Mouse (Mus musculus): ENCODE data around the gene Spg20. TPM values are rescaled to one million over a fixed set of nuclear protein-coding genes. Genes with fewer than 3 reads are reported as not detected.
A peak's percentile ranks its signal among the peaks of the same experiment; 100 is the strongest.

Gene Spg20
- polyA plus RNA-seq, 2 experiments: 53.2 to 81.1 TPM

GRCm38 (mm10) chr3:55097186-55097585 is 14.7 kb upstream of the Spg20 start:
- ATAC-seq (ENCODE audit: low FRiP score, low read depth): no peak
- 59% methylated on average over 2 of the region's 2 CpGs for WGBS
- H3K4me3 ChIP-seq (replicated peaks; ENCODE audit: low read length): no peak overlapping the region
- TF ChIP-seq POLR2A (IDR thresholded peaks at IDR 0.05; ENCODE audit: borderline replicate concordance, extremely low read depth, insufficient read depth, insufficient read length): no peak
- no peaks in the 10 kb centered on the region; the same call in 1 of the 2 replicates for H3K4me1 ChIP-seq (ENCODE audit: control insufficient read depth, insufficient read depth, low read length)
- no peaks in the 10 kb centered on the region for H3K36me3 ChIP-seq (ENCODE audit: control insufficient read depth, insufficient read depth, low read length)
- no peak overlapping the region for H3K9ac ChIP-seq (ENCODE audit: low read depth, low read length, severe bottlenecking)
- H3K27me3 ChIP-seq (ENCODE audit: control insufficient read depth, insufficient read depth, low read length): no peaks in the 10 kb centered on the region
- no peaks in the 10 kb centered on the region for H3K9me3 ChIP-seq (ENCODE audit: control insufficient read depth, low read length)
- no peak overlapping the region for H3K4me2 ChIP-seq (replicated peaks; ENCODE audit: low read depth, low read length, severe bottlenecking)
- DNase-seq (ENCODE audit: low spot score): peak; percentile 42
- H3K27ac ChIP-seq (replicated peaks; ENCODE audit: low read depth, low read length): peak overlapping the region; percentile 83; the same call in 1 of the 2 replicates

- Histone ChIP-seq H3K4me1 (ENCODE audit: control insufficient read depth, insufficient read depth, low read length) (no peaks in the 10 kb centered on the region; the same call in 1 of the 2 replicates), H3K4me3 (replicated peaks; ENCODE audit: low read length) (no peak overlapping the region), H3K27ac (replicated peaks; ENCODE audit: low read depth, low read length) (no peak overlapping the region), H3K9ac (ENCODE audit: low read depth, low read length, severe bottlenecking) (no peak overlapping the region), H3K9me3 (ENCODE audit: control insufficient read depth, low read length) (no peaks in the 10 kb centered on the region), H3K27me3 (ENCODE audit: control insufficient read depth, insufficient read depth, low read length) (no peaks in the 10 kb centered on the region), H3K4me2 (replicated peaks; ENCODE audit: low read depth, low read length, severe bottlenecking) (no peak overlapping the region), H3K36me3 (ENCODE audit: control insufficient read depth, insufficient read depth, low read length) (no peaks in the 10 kb centered on the region)
- TF ChIP-seq POLR2A (IDR thresholded peaks at IDR 0.05; ENCODE audit: borderline replicate concordance, extremely low read depth, insufficient read depth, insufficient read length): no peak
- ATAC-seq (ENCODE audit: low FRiP score, low read depth) (peak; percentile 67; the same call in 1 of the 2 replicates), DNase-seq (ENCODE audit: low spot score) (no peak)
- 69% methylated on average over 2 of the region's 2 CpGs for WGBS
Measured at GRCm38 (mm10) chr3:55098014-55098413, 13.9 kb upstream of the Spg20 start.

GRCm38 (mm10) chr3:55098990-55099389 is 12.9 kb upstream of the Spg20 start:
- TF ChIP-seq POLR2A (IDR thresholded peaks at IDR 0.05; ENCODE audit: borderline replicate concordance, extremely low read depth, insufficient read depth, insufficient read length): no peak
- peak; percentile 66 for ATAC-seq (ENCODE audit: low FRiP score, low read depth)
- WGBS: 71% methylated on average over 11 of the region's 11 CpGs
- no peaks in the 10 kb centered on the region; the same call in 1 of the 2 replicates for H3K4me1 ChIP-seq (ENCODE audit: control insufficient read depth, insufficient read depth, low read length)
- H3K27ac ChIP-seq (replicated peaks; ENCODE audit: low read depth, low read length): no peak overlapping the region
- H3K9ac ChIP-seq (ENCODE audit: low read depth, low read length, severe bottlenecking): no peak overlapping the region
- H3K4me2 ChIP-seq (replicated peaks; ENCODE audit: low read depth, low read length, severe bottlenecking): no peak overlapping the region
- no peaks in the 10 kb centered on the region for H3K27me3 ChIP-seq (ENCODE audit: control insufficient read depth, insufficient read depth, low read length)
- peak; percentile 60 for DNase-seq (ENCODE audit: low spot score)
- no peaks in the 10 kb centered on the region for H3K9me3 ChIP-seq (ENCODE audit: control insufficient read depth, low read length)
- no peaks in the 10 kb centered on the region for H3K36me3 ChIP-seq (ENCODE audit: control insufficient read depth, insufficient read depth, low read length)
- no peak overlapping the region for H3K4me3 ChIP-seq (replicated peaks; ENCODE audit: low read length)

GRCm38 (mm10) chr3:55101092-55101491 is 10.8 kb upstream of the Spg20 start:
- Histone ChIP-seq H3K9me3 (ENCODE audit: control insufficient read depth, low read length) (no peaks in the 10 kb centered on the region), H3K36me3 (ENCODE audit: control insufficient read depth, insufficient read depth, low read length) (no peaks in the 10 kb centered on the region), H3K27me3 (ENCODE audit: control insufficient read depth, insufficient read depth, low read length) (no peaks in the 10 kb centered on the region), H3K4me1 (ENCODE audit: control insufficient read depth, insufficient read depth, low read length) (no peaks in the 10 kb centered on the region; the same call in 1 of the 2 replicates), H3K27ac (replicated peaks; ENCODE audit: low read depth, low read length) (no peak overlapping the region), H3K4me2 (replicated peaks; ENCODE audit: low read depth, low read length, severe bottlenecking) (no peak overlapping the region), H3K4me3 (replicated peaks; ENCODE audit: low read length) (no peak overlapping the region), H3K9ac (ENCODE audit: low read depth, low read length, severe bottlenecking) (no peak overlapping the region)
- no peak for TF ChIP-seq POLR2A (IDR thresholded peaks at IDR 0.05; ENCODE audit: borderline replicate concordance, extremely low read depth, insufficient read depth, insufficient read length)
- ATAC-seq (ENCODE audit: low FRiP score, low read depth): no peak
- DNase-seq (ENCODE audit: low spot score): no peak

GRCm38 (mm10) chr3:55105372-55106023 is 6.4 kb upstream of the Spg20 start:
- Histone ChIP-seq H3K4me2 (replicated peaks; ENCODE audit: low read depth, low read length, severe bottlenecking) (no peak overlapping the region), H3K4me1 (ENCODE audit: control insufficient read depth, insufficient read depth, low read length) (no peaks in the 10 kb centered on the region; the same call in 1 of the 2 replicates), H3K9me3 (ENCODE audit: control insufficient read depth, low read length) (no peaks in the 10 kb centered on the region), H3K27ac (replicated peaks; ENCODE audit: low read depth, low read length) (no peak overlapping the region), H3K9ac (ENCODE audit: low read depth, low read length, severe bottlenecking) (no peak overlapping the region), H3K36me3 (ENCODE audit: control insufficient read depth, insufficient read depth, low read length) (no peaks in the 10 kb centered on the region), H3K4me3 (replicated peaks; ENCODE audit: low read length) (no peak overlapping the region), H3K27me3 (ENCODE audit: control insufficient read depth, insufficient read depth, low read length) (no peaks in the 10 kb centered on the region)
- ATAC-seq (ENCODE audit: low FRiP score, low read depth): no peak
- 66% methylated on average over 14 of the region's 14 CpGs for WGBS
- no peak for DNase-seq (ENCODE audit: low spot score)
- no peak for TF ChIP-seq POLR2A (IDR thresholded peaks at IDR 0.05; ENCODE audit: borderline replicate concordance, extremely low read depth, insufficient read depth, insufficient read length)

Measured in limb, embryonic 14.5 days (tissue).